Mouse (Mus musculus): Measurements from ENCODE around the gene Sspn. TPM values are rescaled to one million over a fixed set of nuclear protein-coding genes. Genes with fewer than 3 reads are reported as not detected.

Sspn gene
- polyA plus RNA-seq, 1 experiment from 2014 or later, result 13.6 TPM

- Histone ChIP-seq H3K4me1 (peaks cover 6% of the 10 kb centered on the region; the same call in 1 of the 2 replicates), H3K27me3 (no peaks in the 10 kb centered on the region)
- 64% methylated on average over 1 of the region's 1 CpGs for WGBS
Measured at GRCm38 (mm10) chr6:145990578-145990977, 59.1 kb downstream of the Sspn start.

DNA sequence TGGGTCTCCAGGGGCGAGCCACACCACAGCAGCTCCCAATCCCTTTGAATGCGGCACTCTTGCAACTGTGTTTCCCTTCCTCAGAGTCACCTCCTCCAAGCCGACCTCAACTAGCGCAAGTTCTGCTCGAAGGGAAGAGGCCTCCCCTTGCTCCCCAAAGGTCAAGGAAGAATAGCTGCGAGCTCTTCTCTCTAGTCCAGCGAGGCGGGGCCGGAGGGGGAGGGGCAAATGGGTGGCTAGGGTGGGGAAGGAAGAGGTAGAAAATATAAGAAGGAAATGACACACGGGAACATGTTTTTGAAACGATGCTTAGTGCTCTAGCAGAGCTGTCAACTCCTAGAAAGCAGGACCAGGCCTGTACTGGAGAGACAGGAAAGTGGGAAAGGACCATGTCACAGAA is 61.1 kb downstream of the Sspn start:
- 73% methylated on average over 11 of the region's 11 CpGs for WGBS
- Histone ChIP-seq H3K36me3 (no peaks in the 10 kb centered on the region), H3K4me2 (no peak overlapping the region), H3K27ac (no peak overlapping the region), H3K4me3 (no peak overlapping the region), H3K9me3 (no peaks in the 10 kb centered on the region), H3K27me3 (no peaks in the 10 kb centered on the region), H3K9ac (no peak overlapping the region), H3K4me1 (peaks cover 6% of the 10 kb centered on the region; the same call in 1 of the 2 replicates)
- no peak for ATAC-seq (ENCODE audit: borderline replicate concordance, extremely low read depth, low FRiP score, low TSS enrichment)

More at GRCm38 (mm10) chr6:145990578-145990977, 59.1 kb downstream of the Sspn start:
- H3K36me3 ChIP-seq, result no peaks in the 10 kb centered on the region
- no peak for ATAC-seq (ENCODE audit: borderline replicate concordance, extremely low read depth, low FRiP score, low TSS enrichment)
- no peak overlapping the region for H3K9ac ChIP-seq
- no peak overlapping the region for H3K27ac ChIP-seq
- no peak overlapping the region for H3K4me2 ChIP-seq
- H3K4me3 ChIP-seq, result no peak overlapping the region
- no peaks in the 10 kb centered on the region for H3K9me3 ChIP-seq

DNA sequence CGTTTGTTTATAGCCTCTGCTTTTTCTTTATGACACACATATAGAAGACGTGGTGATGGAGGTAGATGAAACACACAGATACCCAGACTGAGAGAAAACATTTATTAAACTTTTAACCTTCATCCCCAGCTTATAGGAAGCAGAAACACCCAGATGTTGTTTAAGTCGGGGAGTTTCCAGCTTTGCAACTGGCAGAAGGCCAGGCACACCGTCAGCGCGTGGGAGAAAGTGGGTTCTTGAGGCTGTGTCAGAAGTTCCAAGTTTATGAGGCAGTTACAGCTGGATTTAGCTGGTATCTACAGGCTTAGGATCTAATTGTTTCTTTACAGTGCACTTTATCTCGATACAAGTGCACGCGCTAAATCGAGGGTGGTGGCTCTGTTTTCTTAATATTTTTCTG is 61.5 kb downstream of the Sspn start:
- Histone ChIP-seq H3K9me3 (no peaks in the 10 kb centered on the region), H3K36me3 (no peaks in the 10 kb centered on the region), H3K4me3 (no peak overlapping the region), H3K27ac (no peak overlapping the region), H3K9ac (no peak overlapping the region), H3K4me1 (peaks cover 6% of the 10 kb centered on the region; the same call in 1 of the 2 replicates), H3K4me2 (no peak overlapping the region), H3K27me3 (no peaks in the 10 kb centered on the region)
- no peak for ATAC-seq (ENCODE audit: borderline replicate concordance, extremely low read depth, low FRiP score, low TSS enrichment)
- WGBS, result 44% methylated on average over 10 of the region's 10 CpGs

- no peaks in the 10 kb centered on the region for H3K27me3 ChIP-seq
- peaks cover 9% of the 10 kb centered on the region; the same call in 1 of the 2 replicates for H3K4me1 ChIP-seq
- WGBS, result 21% methylated on average over 13 of the region's 13 CpGs
- no peak overlapping the region for H3K27ac ChIP-seq
- no peak overlapping the region for H3K4me2 ChIP-seq
- H3K9ac ChIP-seq, result no peak overlapping the region
- H3K36me3 ChIP-seq, result no peaks in the 10 kb centered on the region
- H3K4me3 ChIP-seq, result no peak overlapping the region
- no peaks in the 10 kb centered on the region for H3K9me3 ChIP-seq
- peak; percentile 59; the same call in 1 of the 2 replicates for ATAC-seq (ENCODE audit: borderline replicate concordance, extremely low read depth, low FRiP score, low TSS enrichment)
Measured at GRCm38 (mm10) chr6:145998314-145999007, 67.0 kb downstream of the Sspn start.

- H3K9me3 ChIP-seq, result no peaks in the 10 kb centered on the region
- no peak overlapping the region for H3K27ac ChIP-seq
- H3K27me3 ChIP-seq, result no peaks in the 10 kb centered on the region
- no peak overlapping the region for H3K4me2 ChIP-seq
- no peak overlapping the region for H3K4me3 ChIP-seq
- 96% methylated on average over 1 of the region's 1 CpGs for WGBS
- H3K36me3 ChIP-seq, result no peaks in the 10 kb centered on the region
- ATAC-seq (ENCODE audit: borderline replicate concordance, extremely low read depth, low FRiP score, low TSS enrichment), result no peak
- no peak overlapping the region for H3K9ac ChIP-seq
- H3K4me1 ChIP-seq, result peaks cover 13% of the 10 kb centered on the region; the same call in 1 of the 2 replicates
Measured at GRCm38 (mm10) chr6:146000767-146001166, 69.3 kb downstream of the Sspn start.

DNA sequence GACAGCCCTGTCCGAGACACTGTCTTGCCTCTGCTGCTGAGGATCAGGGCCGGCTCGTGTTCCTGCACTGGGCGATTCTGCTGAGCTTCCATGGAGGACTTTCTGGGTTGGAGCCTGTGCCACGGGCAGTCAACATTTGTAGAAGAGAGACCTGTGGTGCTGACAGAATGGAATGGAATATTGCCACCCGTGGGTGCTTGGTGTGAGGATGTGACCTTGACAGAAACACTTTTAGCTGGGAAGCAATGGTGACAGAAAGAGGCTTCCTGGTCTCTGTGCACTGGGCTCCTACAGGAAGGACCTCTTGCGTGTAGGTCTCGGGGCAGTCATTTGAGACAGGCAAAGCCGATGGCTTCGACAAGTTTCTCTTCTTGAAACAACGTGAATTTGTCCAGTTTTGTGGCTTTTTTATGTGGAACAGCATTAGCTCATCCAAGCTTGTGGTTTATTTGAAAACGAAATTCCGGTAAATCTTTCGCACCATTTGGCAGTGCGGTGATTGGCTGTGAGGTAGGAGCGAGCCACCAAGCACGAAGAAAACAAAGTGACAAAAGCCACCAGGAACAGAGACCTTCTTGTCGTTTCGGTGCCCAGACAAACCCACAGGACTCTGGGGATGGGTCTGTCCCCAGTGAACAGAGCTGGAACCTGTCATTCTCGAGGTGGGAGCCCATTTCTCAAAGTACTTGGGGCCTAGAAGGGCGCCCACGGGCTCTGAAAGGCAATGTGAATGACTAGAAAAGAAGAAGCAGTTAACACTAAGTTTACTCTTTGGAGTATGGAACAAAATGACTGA is 70.2 kb downstream of the Sspn start:
- Histone ChIP-seq H3K9me3 (no peaks in the 10 kb centered on the region), H3K9ac (no peak overlapping the region), H3K36me3 (no peaks in the 10 kb centered on the region), H3K27me3 (no peaks in the 10 kb centered on the region), H3K27ac (no peak overlapping the region), H3K4me3 (no peak overlapping the region), H3K4me2 (no peak overlapping the region), H3K4me1 (peaks cover 13% of the 10 kb centered on the region)
- WGBS, result 84% methylated on average over 22 of the region's 22 CpGs
- no peak for ATAC-seq (ENCODE audit: borderline replicate concordance, extremely low read depth, low FRiP score, low TSS enrichment)

GRCm38 (mm10) chr6:146004174-146004601 is 72.7 kb downstream of the Sspn start:
- Histone ChIP-seq H3K4me2 (no peak overlapping the region), H3K9me3 (no peaks in the 10 kb centered on the region), H3K27me3 (no peaks in the 10 kb centered on the region), H3K27ac (no peak overlapping the region), H3K9ac (no peak overlapping the region), H3K36me3 (no peaks in the 10 kb centered on the region), H3K4me3 (no peak overlapping the region), H3K4me1 (peaks cover 20% of the 10 kb centered on the region)
- ATAC-seq (ENCODE audit: borderline replicate concordance, extremely low read depth, low FRiP score, low TSS enrichment), result no peak
- 48% methylated on average over 3 of the region's 3 CpGs for WGBS

GRCm38 (mm10) chr6:146005129-146005886 is 73.9 kb downstream of the Sspn start:
- Histone ChIP-seq H3K9me3 (no peaks in the 10 kb centered on the region), H3K9ac (no peak overlapping the region), H3K36me3 (no peaks in the 10 kb centered on the region), H3K4me2 (no peak overlapping the region), H3K4me3 (no peak overlapping the region), H3K27me3 (no peaks in the 10 kb centered on the region), H3K27ac (no peak overlapping the region), H3K4me1 (peaks cover 23% of the 10 kb centered on the region)
- 66% methylated on average over 11 of the region's 11 CpGs for WGBS
- ATAC-seq (ENCODE audit: borderline replicate concordance, extremely low read depth, low FRiP score, low TSS enrichment), result no peak

DNA sequence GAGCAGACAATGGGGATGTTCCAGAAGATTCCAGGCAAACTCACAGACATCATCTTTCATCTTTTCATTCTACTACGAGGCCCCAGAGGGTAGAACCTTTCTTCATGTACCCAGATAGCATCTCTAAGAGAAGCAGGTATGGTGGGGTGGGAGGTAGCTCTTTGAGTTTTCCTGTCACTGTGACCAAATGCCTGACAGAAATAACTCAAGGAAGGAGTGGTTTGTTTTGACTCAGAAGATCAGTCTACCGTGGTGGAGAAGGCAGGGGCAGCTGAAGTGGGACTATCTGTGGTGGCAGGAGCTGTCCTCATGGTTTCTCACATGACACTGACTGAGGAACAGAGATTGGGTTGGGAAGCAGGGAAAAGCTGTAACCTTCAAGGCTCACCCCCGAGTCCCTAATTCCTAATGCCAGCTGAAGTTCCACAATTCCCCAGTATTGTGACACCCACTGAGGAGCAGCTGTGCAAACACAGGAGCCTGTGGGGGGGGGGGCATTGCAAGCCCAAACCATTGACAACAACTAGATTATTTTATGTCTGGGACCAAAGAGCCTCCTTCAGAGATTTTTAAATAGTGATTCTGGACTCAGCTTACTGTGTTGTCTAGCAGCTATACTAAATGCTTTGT is 74.6 kb downstream of the Sspn start:
- WGBS, result 37% methylated on average over 3 of the region's 3 CpGs

GRCm38 (mm10) chr6:146006753-146007152 is 75.3 kb downstream of the Sspn start:
- Histone ChIP-seq H3K9me3 (no peaks in the 10 kb centered on the region), H3K4me3 (no peak overlapping the region), H3K27ac (no peak overlapping the region), H3K4me1 (peaks cover 24% of the 10 kb centered on the region), H3K36me3 (no peaks in the 10 kb centered on the region), H3K27me3 (no peaks in the 10 kb centered on the region), H3K4me2 (no peak overlapping the region), H3K9ac (no peak overlapping the region)
- 85% methylated on average over 3 of the region's 3 CpGs for WGBS
- ATAC-seq (ENCODE audit: borderline replicate concordance, extremely low read depth, low FRiP score, low TSS enrichment), result no peak

More for the DNA sequence above, 74.6 kb downstream of the Sspn start:
- Histone ChIP-seq H3K27me3 (no peaks in the 10 kb centered on the region), H3K9ac (no peak overlapping the region), H3K36me3 (no peaks in the 10 kb centered on the region), H3K4me1 (peaks cover 24% of the 10 kb centered on the region), H3K27ac (no peak overlapping the region), H3K4me3 (no peak overlapping the region), H3K9me3 (no peaks in the 10 kb centered on the region), H3K4me2 (no peak overlapping the region)
- ATAC-seq (ENCODE audit: borderline replicate concordance, extremely low read depth, low FRiP score, low TSS enrichment), result no peak

DNA sequence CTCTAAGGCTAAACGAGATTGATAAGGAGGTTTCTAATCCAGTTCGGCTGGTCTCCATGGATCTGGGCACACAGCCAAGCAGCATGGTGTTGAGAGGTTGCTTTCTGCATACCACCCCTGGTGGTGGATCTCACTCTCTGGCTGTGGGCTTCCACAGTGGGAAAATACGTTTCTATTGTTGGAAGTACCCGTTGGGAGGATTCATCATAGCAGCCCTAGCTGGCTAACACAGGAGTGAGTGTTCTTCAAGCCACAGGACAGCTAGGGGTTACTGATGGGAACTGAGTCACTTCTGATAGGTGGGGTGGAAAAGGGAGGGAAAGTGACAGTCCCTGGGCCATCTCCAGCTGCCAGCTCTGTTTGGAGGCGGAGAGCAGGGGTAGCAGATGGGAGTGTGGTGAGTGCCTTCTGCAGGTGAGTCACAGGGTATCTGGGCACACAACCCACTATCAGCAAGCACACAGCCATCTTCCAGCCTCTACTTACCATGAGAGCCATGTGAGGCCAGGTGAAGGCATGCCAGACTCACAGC is 77.1 kb downstream of the Sspn start:
- no peaks in the 10 kb centered on the region for H3K9me3 ChIP-seq
- no peaks in the 10 kb centered on the region for H3K27me3 ChIP-seq
- ATAC-seq (ENCODE audit: borderline replicate concordance, extremely low read depth, low FRiP score, low TSS enrichment), result peak; percentile 31; the same call in 1 of the 2 replicates
- H3K4me2 ChIP-seq, result no peak overlapping the region
- H3K4me1 ChIP-seq, result peaks cover 24% of the 10 kb centered on the region
- 21% methylated on average over 5 of the region's 5 CpGs for WGBS
- H3K9ac ChIP-seq, result no peak overlapping the region
- no peak overlapping the region for H3K4me3 ChIP-seq
- no peak overlapping the region for H3K27ac ChIP-seq
- no peaks in the 10 kb centered on the region for H3K36me3 ChIP-seq

All from lung, embryonic 15.5 days (tissue).